Mouse (Mus musculus) myocyte (in vitro differentiated cells): Measurements from ENCODE around the gene Atf4.

Experiments
- CEBPB ChIP-seq: IDR thresholded peaks from 2 replicates; pipeline ENCODE4 v1.6.1; 2011; ENCODE audit warnings: mild to moderate bottlenecking, moderate library complexity; ENCODE audit not compliant: poor library complexity, insufficient read depth, severe bottlenecking
- E2F4 ChIP-seq: IDR thresholded peaks from one replicate; pipeline ENCODE4 v1.6.1; 2011; ENCODE audit warnings: mild to moderate bottlenecking, control low read depth, moderate library complexity; ENCODE audit not compliant: insufficient read depth
- MAX ChIP-seq: IDR thresholded peaks from one replicate; pipeline ENCODE4 v1.6.1; 2011; ENCODE audit warnings: low read depth, mild to moderate bottlenecking, control low read depth
- MYOD1 ChIP-seq, 3 experiments: IDR thresholded peaks; one replicate each; pipeline ENCODE4 v1.6.1; 2011; ENCODE audit warnings: control low read depth in 2 of 3, low read depth in 2 of 3, mild to moderate bottlenecking in 2 of 3, moderate library complexity in 1 of 3; ENCODE audit not compliant: insufficient read length in 2 of 3, control insufficient read depth in 1 of 3
- MYOG ChIP-seq, 3 experiments: IDR thresholded peaks; one replicate each; pipeline ENCODE4 v1.6.1; 2011; ENCODE audit warnings: control low read depth in 2 of 3, low read depth in 2 of 3, mild to moderate bottlenecking in 2 of 3; ENCODE audit not compliant: insufficient read length in 2 of 3, control insufficient read depth in 1 of 3, insufficient read depth in 1 of 3
- POLR2A ChIP-seq: IDR thresholded peaks from one replicate; pipeline ENCODE4 v1.6.1; 2011; ENCODE audit warnings: low read depth, mild to moderate bottlenecking, control low read depth, moderate library complexity; ENCODE audit not compliant: insufficient read length
- POLR2AphosphoS2 ChIP-seq: IDR thresholded peaks from one replicate; pipeline ENCODE4 v1.6.1; 2011; ENCODE audit warnings: low read depth, control low read depth; ENCODE audit not compliant: insufficient read length
- SRF ChIP-seq: IDR thresholded peaks from one replicate; pipeline ENCODE4 v1.6.1; 2011; ENCODE audit warnings: low read depth; ENCODE audit not compliant: control insufficient read depth, insufficient read length
- TCF12 ChIP-seq: IDR thresholded peaks from one replicate; pipeline ENCODE4 v1.6.1; 2011; ENCODE audit warnings: mild to moderate bottlenecking, control low read depth; ENCODE audit not compliant: poor library complexity, insufficient read depth, severe bottlenecking
- TCF3 ChIP-seq: IDR thresholded peaks from one replicate; pipeline ENCODE4 v1.6.1; 2011; ENCODE audit warnings: low read depth, control low read depth; ENCODE audit not compliant: insufficient read length
- USF1 ChIP-seq: IDR thresholded peaks from one replicate; pipeline ENCODE4 v1.6.1; 2011; ENCODE audit warnings: low read depth, mild to moderate bottlenecking, control low read depth, moderate library complexity

GRCm38 (mm10) chr15:80266281-80266680, 11.3 kb downstream of the Atf4 start:
- TF ChIP-seq POLR2A (no peak), TCF12 (no peak), USF1 (no peak), MYOG (IDR thresholded peaks at IDR 0.05; ENCODE audit: control insufficient read depth in 1 of 3, insufficient read depth in 1 of 3, insufficient read length in 2 of 3, low read depth in 2 of 3) (no peak), MAX (no peak), CEBPB (no peak), MYOD1 (IDR thresholded peaks at IDR 0.05; ENCODE audit: control insufficient read depth in 1 of 3, insufficient read length in 2 of 3, low read depth in 2 of 3) (no peak), E2F4 (no peak), POLR2AphosphoS2 (no peak), SRF (no peak), TCF3 (no peak)
